Mouse (Mus musculus) heart, adult 2 months (tissue): Measurements from ENCODE around the gene Nup188.

Source experiments
- CTCF ChIP-seq: fragments of 200-600 bp; IDR thresholded peaks from 2 replicates; pipeline ENCODE4 v1.8.1; 2022; ENCODE audit warnings: antibody characterized with exemption, mild to moderate bottlenecking, moderate library complexity
- EP300 ChIP-seq: fragments of 200-500 bp; IDR thresholded peaks from 2 replicates; pipeline ENCODE4 v1.6.1; 2011; ENCODE audit warnings: low read depth, low read length, control low read depth; ENCODE audit not compliant: insufficient read depth

GRCm38 (mm10) chr2:30360626-30361025 lies 74.4 kb downstream of the Nup188 start:
- TF ChIP-seq CTCF (no peak), EP300 (no peak)
